Mouse (Mus musculus) ES-Bruce4 (cell line): ENCODE data around the gene Rpl19.

Experiments used
- CTCF ChIP-seq: IDR thresholded peaks from one replicate; pipeline ENCODE4 v1.8.1; 2011; ENCODE audit warnings: low read depth, low read length
- EP300 ChIP-seq: IDR thresholded peaks from 2 replicates; pipeline ENCODE4 v1.6.1; 2011; ENCODE audit warnings: low read depth, low read length; ENCODE audit not compliant: insufficient read depth

- TF ChIP-seq EP300: no peak
- peak; percentile 90 for TF ChIP-seq CTCF
Observed at GRCm38 (mm10) chr11:98002627-98003026, 23.9 kb upstream of the Rpl19 start.
